Mouse (Mus musculus): Measurements from ENCODE around the gene Agtpbp1. TPM values are rescaled to one million over a fixed set of nuclear protein-coding genes. Genes with fewer than 3 reads are reported as not detected.

The Agtpbp1 gene
- polyA plus RNA-seq, 1 experiment: 13.5 TPM

DNA sequence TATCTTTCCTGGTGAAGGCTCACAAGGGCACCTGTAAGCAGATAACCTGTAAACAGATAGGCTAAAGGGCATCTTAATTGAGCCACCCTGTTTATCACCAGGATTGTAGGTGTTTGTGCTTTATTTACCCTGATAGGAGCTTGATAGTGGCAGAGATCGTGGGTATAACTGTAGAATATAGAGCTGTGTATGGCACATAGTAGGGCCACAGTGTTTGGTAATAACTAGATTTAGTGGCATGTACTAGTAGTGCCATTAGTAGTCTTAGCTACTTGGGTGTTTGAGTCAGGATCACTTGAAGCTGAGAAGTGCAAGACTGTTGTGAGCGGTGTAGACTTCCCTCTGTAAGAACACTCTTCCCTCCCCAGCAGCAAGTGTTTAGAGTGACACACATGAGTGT, 2.2 kb upstream of the Agtpbp1 start:
- Histone ChIP-seq H3K4me3 (ENCODE audit: control insufficient read depth, insufficient read depth, low read length) (no peak overlapping the region), H3K36me3 (ENCODE audit: control insufficient read depth, insufficient read depth, low read length) (peaks cover 4% of the 10 kb centered on the region; the same call in 1 of the 2 replicates), H3K4me1 (replicated peaks; ENCODE audit: control insufficient read depth, insufficient read depth, low read length) (peaks cover 8% of the 10 kb centered on the region), H3K27ac (ENCODE audit: control insufficient read depth, insufficient read depth, low read length) (no peak overlapping the region), H3K27me3 (ENCODE audit: control insufficient read depth, insufficient read depth, low read length) (no peaks in the 10 kb centered on the region)
- TF ChIP-seq CTCF (IDR thresholded peaks at IDR 0.05; ENCODE audit: borderline replicate concordance, control insufficient read depth, extremely low read depth, insufficient read depth, low read length, poor library complexity): no peak
- no peak for TF ChIP-seq POLR2A (IDR thresholded peaks at IDR 0.05; ENCODE audit: control insufficient read depth, extremely low read depth, insufficient read depth, low read length, poor library complexity)
- no peak for DNase-seq
- 96% methylated on average over 2 of the region's 2 CpGs for WGBS

DNA sequence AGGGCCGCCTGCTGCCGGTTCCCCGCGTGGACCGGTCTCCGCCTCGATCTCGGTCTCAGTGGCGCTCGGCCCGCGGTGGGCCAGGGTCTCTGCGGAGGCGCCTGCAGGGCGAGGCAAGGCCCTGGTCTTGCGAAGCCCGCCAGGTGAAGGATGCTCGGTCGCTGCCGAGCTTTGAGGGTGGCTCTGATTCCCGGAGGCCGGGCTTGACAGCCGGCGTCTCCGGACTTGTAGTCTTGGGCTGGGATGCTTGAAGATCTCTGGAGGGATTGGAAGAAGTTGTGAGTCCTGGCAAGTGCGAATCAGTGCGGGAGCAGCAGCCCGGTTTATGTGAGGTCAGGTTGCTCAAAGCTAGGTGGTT, 600 bp upstream of the Agtpbp1 start:
- DNase-seq: no peak
- Histone ChIP-seq H3K4me1 (replicated peaks; ENCODE audit: control insufficient read depth, insufficient read depth, low read length) (peaks cover 8% of the 10 kb centered on the region), H3K36me3 (ENCODE audit: control insufficient read depth, insufficient read depth, low read length) (no peaks in the 10 kb centered on the region), H3K27ac (ENCODE audit: control insufficient read depth, insufficient read depth, low read length) (no peak overlapping the region), H3K27me3 (ENCODE audit: control insufficient read depth, insufficient read depth, low read length) (no peaks in the 10 kb centered on the region), H3K4me3 (ENCODE audit: control insufficient read depth, insufficient read depth, low read length) (peak overlapping the region; percentile 95)
- TF ChIP-seq POLR2A (IDR thresholded peaks at IDR 0.05; ENCODE audit: control insufficient read depth, extremely low read depth, insufficient read depth, low read length, poor library complexity) (0 out of 2 replicates have a peak, but pooled peaks have one; percentile 14), CTCF (IDR thresholded peaks at IDR 0.05; ENCODE audit: borderline replicate concordance, control insufficient read depth, extremely low read depth, insufficient read depth, low read length, poor library complexity) (no peak)
- under 1% methylated on average over 28 of the region's 28 CpGs for WGBS

DNA sequence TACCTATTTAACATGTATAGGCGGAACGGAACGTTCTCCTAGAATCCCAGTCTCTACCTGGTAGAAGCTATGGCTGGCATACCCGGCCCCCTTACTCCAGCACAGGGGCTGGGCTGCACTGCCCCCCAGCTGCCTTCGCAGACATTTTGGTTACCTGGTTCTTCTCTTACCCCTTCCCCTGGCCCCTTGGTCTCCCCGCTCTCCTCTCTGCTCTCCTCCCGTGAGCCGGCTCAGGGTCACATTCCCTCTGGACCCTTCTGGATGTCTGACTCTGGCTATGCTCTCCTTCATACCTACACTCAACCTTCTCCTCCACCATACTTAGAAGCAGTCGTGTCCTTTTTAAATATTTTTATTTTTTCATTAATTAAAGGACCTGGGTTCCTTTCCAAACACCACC, 546 bp downstream of the Agtpbp1 start:
- H3K4me3 ChIP-seq (ENCODE audit: control insufficient read depth, insufficient read depth, low read length): peak overlapping the region; percentile 49
- peak; percentile 53 for DNase-seq
- TF ChIP-seq POLR2A (IDR thresholded peaks at IDR 0.05; ENCODE audit: control insufficient read depth, extremely low read depth, insufficient read depth, low read length, poor library complexity) (no peak), CTCF (IDR thresholded peaks at IDR 0.05; ENCODE audit: borderline replicate concordance, control insufficient read depth, extremely low read depth, insufficient read depth, low read length, poor library complexity) (no peak)
- no peaks in the 10 kb centered on the region for H3K36me3 ChIP-seq (ENCODE audit: control insufficient read depth, insufficient read depth, low read length)
- 6% methylated on average over 9 of the region's 9 CpGs for WGBS
- no peaks in the 10 kb centered on the region for H3K27me3 ChIP-seq (ENCODE audit: control insufficient read depth, insufficient read depth, low read length)
- no peak overlapping the region for H3K27ac ChIP-seq (ENCODE audit: control insufficient read depth, insufficient read depth, low read length)
- peaks cover 8% of the 10 kb centered on the region for H3K4me1 ChIP-seq (replicated peaks; ENCODE audit: control insufficient read depth, insufficient read depth, low read length)

DNA sequence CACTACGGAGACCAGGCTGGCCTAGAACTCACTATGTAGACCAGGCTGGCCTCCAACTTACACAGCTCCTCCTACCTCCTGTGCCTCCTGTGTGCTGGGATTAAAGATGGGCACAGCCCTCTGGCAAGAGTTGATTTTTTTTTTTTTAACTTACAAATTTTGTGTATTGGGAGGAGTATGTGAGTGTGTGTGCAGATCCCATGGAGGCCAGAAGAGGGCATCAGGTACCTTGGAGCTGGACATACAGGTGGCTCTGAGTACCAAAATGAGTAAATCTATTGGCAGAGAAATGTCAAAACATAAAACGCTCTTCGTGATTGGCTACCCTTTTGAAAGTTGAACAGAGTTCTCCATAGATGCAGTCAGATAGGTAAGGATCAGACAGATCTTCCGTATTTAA, 4.1 kb downstream of the Agtpbp1 start:
- H3K4me3 ChIP-seq (ENCODE audit: control insufficient read depth, insufficient read depth, low read length): no peak overlapping the region
- no peaks in the 10 kb centered on the region for H3K27me3 ChIP-seq (ENCODE audit: control insufficient read depth, insufficient read depth, low read length)
- 99% methylated on average over 4 of the region's 4 CpGs for WGBS
- H3K36me3 ChIP-seq (ENCODE audit: control insufficient read depth, insufficient read depth, low read length): no peaks in the 10 kb centered on the region
- H3K27ac ChIP-seq (ENCODE audit: control insufficient read depth, insufficient read depth, low read length): no peak overlapping the region
- no peak for DNase-seq
- peaks cover 6% of the 10 kb centered on the region for H3K4me1 ChIP-seq (replicated peaks; ENCODE audit: control insufficient read depth, insufficient read depth, low read length)
- TF ChIP-seq CTCF (IDR thresholded peaks at IDR 0.05; ENCODE audit: borderline replicate concordance, control insufficient read depth, extremely low read depth, insufficient read depth, low read length, poor library complexity) (no peak), POLR2A (IDR thresholded peaks at IDR 0.05; ENCODE audit: control insufficient read depth, extremely low read depth, insufficient read depth, low read length, poor library complexity) (no peak)

DNA sequence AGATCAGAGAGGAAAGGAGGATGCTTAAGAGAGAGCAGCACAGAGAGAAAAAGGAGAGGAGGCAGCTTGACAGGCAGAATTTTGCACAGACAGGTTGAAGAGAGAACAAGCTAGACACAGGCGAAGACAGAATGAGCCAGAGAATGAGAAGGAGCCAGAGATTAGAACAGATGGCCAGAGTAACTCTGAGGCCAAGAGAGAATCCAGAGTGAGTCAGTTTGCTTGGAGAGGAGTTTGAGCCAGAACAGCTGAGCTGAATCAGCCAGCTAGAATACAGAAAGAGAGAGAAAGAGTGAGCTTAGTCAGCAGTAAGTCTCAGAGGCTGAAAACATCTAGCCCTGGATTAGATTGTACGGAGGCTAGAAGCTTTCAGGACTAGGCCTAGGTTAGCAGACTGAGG, 12.5 kb downstream of the Agtpbp1 start:
- WGBS: 99% methylated on average over 2 of the region's 2 CpGs
- DNase-seq: no peak
- Histone ChIP-seq H3K4me1 (replicated peaks; ENCODE audit: control insufficient read depth, insufficient read depth, low read length) (no peaks in the 10 kb centered on the region), H3K4me3 (ENCODE audit: control insufficient read depth, insufficient read depth, low read length) (no peak overlapping the region), H3K27me3 (ENCODE audit: control insufficient read depth, insufficient read depth, low read length) (no peaks in the 10 kb centered on the region), H3K36me3 (ENCODE audit: control insufficient read depth, insufficient read depth, low read length) (no peaks in the 10 kb centered on the region), H3K27ac (ENCODE audit: control insufficient read depth, insufficient read depth, low read length) (no peak overlapping the region)
- TF ChIP-seq CTCF (IDR thresholded peaks at IDR 0.05; ENCODE audit: borderline replicate concordance, control insufficient read depth, extremely low read depth, insufficient read depth, low read length, poor library complexity): no peak
- TF ChIP-seq POLR2A (IDR thresholded peaks at IDR 0.05; ENCODE audit: control insufficient read depth, extremely low read depth, insufficient read depth, low read length, poor library complexity): no peak

DNA sequence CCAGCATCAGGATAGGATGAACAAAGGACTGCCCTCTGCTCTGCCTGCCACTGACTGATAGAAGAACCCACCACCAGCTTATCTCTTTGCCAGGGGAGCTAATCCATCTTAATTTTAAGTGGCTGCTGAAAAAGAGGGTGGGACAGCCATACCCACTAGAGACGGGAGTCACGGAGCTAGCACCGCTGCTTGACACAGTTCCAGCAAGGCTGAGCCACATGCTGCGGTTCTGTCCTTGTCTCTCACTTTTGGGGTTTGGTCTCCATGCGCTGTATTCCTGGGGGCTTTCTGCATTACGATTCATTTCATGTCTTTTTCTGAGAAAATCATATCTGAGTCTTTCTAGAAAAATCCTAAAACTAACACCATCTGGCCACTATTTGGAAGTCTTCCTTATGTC, 13.9 kb downstream of the Agtpbp1 start:
- 97% methylated on average over 6 of the region's 6 CpGs for WGBS
- TF ChIP-seq POLR2A (IDR thresholded peaks at IDR 0.05; ENCODE audit: control insufficient read depth, extremely low read depth, insufficient read depth, low read length, poor library complexity) (no peak), CTCF (IDR thresholded peaks at IDR 0.05; ENCODE audit: borderline replicate concordance, control insufficient read depth, extremely low read depth, insufficient read depth, low read length, poor library complexity) (no peak)

DNA sequence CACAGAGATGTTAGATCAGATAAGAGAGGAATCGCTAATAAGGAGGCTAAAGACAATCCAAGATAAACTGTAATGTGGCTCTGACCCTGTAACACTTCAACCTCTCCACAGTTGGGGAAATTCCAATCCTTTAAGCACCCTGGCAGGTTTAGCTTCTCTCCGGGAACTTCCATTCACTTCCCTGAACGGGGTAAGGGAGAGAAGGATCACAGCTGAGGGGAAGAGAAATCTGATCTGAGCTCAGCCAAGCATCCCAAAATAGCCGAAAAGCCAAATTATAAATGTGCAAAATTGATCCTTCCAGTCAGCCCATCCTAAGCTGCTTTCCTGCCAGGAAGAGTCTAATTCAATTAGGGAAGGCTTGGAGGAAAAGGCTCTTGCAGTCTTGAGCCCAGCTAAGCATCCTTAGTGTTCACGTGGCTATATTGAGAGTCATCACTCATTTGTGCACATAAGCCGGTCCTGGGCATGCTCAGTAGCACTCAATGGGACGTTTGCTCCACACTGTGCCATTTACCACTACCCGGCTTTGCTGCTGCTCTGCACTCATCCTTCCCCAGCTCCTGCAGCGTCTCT, 19.0 kb downstream of the Agtpbp1 start:
- H3K36me3 ChIP-seq (ENCODE audit: control insufficient read depth, insufficient read depth, low read length): no peaks in the 10 kb centered on the region
- no peak for DNase-seq
- no peaks in the 10 kb centered on the region for H3K27me3 ChIP-seq (ENCODE audit: control insufficient read depth, insufficient read depth, low read length)
- 75% methylated on average over 9 of the region's 9 CpGs for WGBS
- no peak for TF ChIP-seq POLR2A (IDR thresholded peaks at IDR 0.05; ENCODE audit: control insufficient read depth, extremely low read depth, insufficient read depth, low read length, poor library complexity)
- no peak for TF ChIP-seq CTCF (IDR thresholded peaks at IDR 0.05; ENCODE audit: borderline replicate concordance, control insufficient read depth, extremely low read depth, insufficient read depth, low read length, poor library complexity)
- no peak overlapping the region for H3K4me3 ChIP-seq (ENCODE audit: control insufficient read depth, insufficient read depth, low read length)
- no peak overlapping the region for H3K27ac ChIP-seq (ENCODE audit: control insufficient read depth, insufficient read depth, low read length)
- H3K4me1 ChIP-seq (replicated peaks; ENCODE audit: control insufficient read depth, insufficient read depth, low read length): no peaks in the 10 kb centered on the region; the same call in 1 of the 2 replicates

More for the DNA sequence above, 13.9 kb downstream of the Agtpbp1 start:
- H3K4me1 ChIP-seq (replicated peaks; ENCODE audit: control insufficient read depth, insufficient read depth, low read length): no peaks in the 10 kb centered on the region
- H3K27ac ChIP-seq (ENCODE audit: control insufficient read depth, insufficient read depth, low read length): no peak overlapping the region
- no peak overlapping the region for H3K4me3 ChIP-seq (ENCODE audit: control insufficient read depth, insufficient read depth, low read length)
- H3K27me3 ChIP-seq (ENCODE audit: control insufficient read depth, insufficient read depth, low read length): no peaks in the 10 kb centered on the region
- H3K36me3 ChIP-seq (ENCODE audit: control insufficient read depth, insufficient read depth, low read length): no peaks in the 10 kb centered on the region
- DNase-seq: no peak
